21 mouse cellular contexts compared by ENCODE assay signal in the genomic region with DNA sequence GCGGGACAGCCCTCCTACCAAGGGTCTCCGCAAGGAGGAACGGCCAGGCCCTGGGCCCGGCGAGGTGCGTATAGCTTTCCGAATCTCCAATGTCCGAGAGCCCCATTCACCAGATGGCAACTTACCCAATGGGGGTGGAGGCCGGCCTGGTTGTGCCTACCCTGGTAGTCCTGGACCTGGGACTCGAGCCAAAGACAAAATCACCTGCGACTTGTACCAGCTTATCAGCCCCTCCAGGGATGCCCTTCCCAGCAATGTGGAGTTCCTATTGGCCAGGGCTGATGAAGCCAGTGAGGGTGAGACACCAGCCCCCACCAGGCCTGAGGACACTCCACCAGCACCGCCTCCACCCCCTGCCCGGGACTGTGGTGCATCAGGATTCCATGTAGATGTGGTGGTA. TPM values are rescaled to one million over a fixed set of nuclear protein-coding genes. Genes with fewer than 3 reads are reported as not detected.
"Had no signal": no experiment of that assay in that cellular context is flagged by ENCODE, and none has a peak within 500 bp of the region (broad histone marks: within the 10 kb centered on the region; RNA-seq: fewer than 3 reads in every experiment).

No protein-coding gene starts in this region.

- DNase-seq: kidney, adult 9 months; kidney, postnatal 36 days; liver, embryonic 13.5 days; lung, adult 2 months; lung, postnatal 14 days; lung, postnatal 4 days; retina, postnatal 1 day; right cerebral cortex, postnatal 25 days; spleen, adult 18-20 months had no signal

- H3K9me3 ChIP-seq: liver, embryonic 13.5 days; midbrain, embryonic 10.5 days; midbrain, embryonic 13.5 days; neural tube, embryonic 13.5 days; stomach, embryonic 15.5 days had no signal

- ATAC-seq: midbrain, embryonic 13.5 days; midbrain, embryonic 16.5 days had no signal

- H3K27ac ChIP-seq: kidney, postnatal 0 days; liver, embryonic 13.5 days; midbrain, embryonic 10.5 days; midbrain, embryonic 13.5 days; neural tube, embryonic 13.5 days; stomach, embryonic 15.5 days had no signal

- H3K9ac ChIP-seq: liver, embryonic 13.5 days; midbrain, embryonic 13.5 days; neural tube, embryonic 13.5 days; stomach, embryonic 15.5 days had no signal

- H3K4me3 ChIP-seq: liver, embryonic 13.5 days; midbrain, embryonic 10.5 days; midbrain, embryonic 13.5 days; myocyte; neural tube, embryonic 13.5 days; stomach, embryonic 15.5 days had no signal

- H3K27me3 ChIP-seq: liver, embryonic 13.5 days; midbrain, embryonic 13.5 days; neural tube, embryonic 13.5 days; stomach, embryonic 15.5 days had no signal

RNA-seq across cellular contexts. Expression of a gene that starts 18.0 kb away (rescaled TPM):
- total RNA-seq: monocyte, adult 5-6 weeks; neutrophil, adult 5-6 weeks had no signal
- polyA plus RNA-seq: lung, adult 2 months; myocyte had no signal

RNA-seq across cellular contexts. Expression of a gene that starts 29.8 kb away (rescaled TPM):
- total RNA-seq: liver, adult 2 months; megakaryocyte, adult 5-6 weeks; monocyte, adult 5-6 weeks; neutrophil, adult 5-6 weeks had no signal
- polyA plus RNA-seq: limb, embryonic 11.5 days; liver, adult 2 months had no signal
